Mouse (Mus musculus) hindbrain, embryonic 12.5 days (tissue): ENCODE results near the gene Pbp2. TPM values are rescaled to one million over a fixed set of nuclear protein-coding genes. Genes with fewer than 3 reads are reported as not detected.

Source experiments
- ATAC-seq: fragments of 200-750 bp; cut with Nextera tagmentation; 2 replicates; pipeline ENCODE4 v1.8.0; 2017; ENCODE audit warnings: moderate TSS enrichment; ENCODE audit not compliant: low FRiP score
- H3K27ac ChIP-seq: fragments of 300-500 bp; sonication (generic); 2 replicates; pipeline ENCODE4 v1.5.1; 2016; ENCODE audit warnings: mild to moderate bottlenecking
- H3K27me3 ChIP-seq: fragments of 300-500 bp; sonication (generic); 2 replicates; pipeline ENCODE4 v1.6.1; 2016; ENCODE audit warnings: mild to moderate bottlenecking
- H3K36me3 ChIP-seq: fragments of 300-500 bp; sonication (generic); 2 replicates; pipeline ENCODE4 v1.6.1; 2016; ENCODE audit warnings: mild to moderate bottlenecking
- H3K4me1 ChIP-seq: fragments of 300-500 bp; sonication (generic); 2 replicates; pipeline ENCODE4 v1.6.1; 2016
- H3K4me2 ChIP-seq: fragments of 300-500 bp; sonication (generic); replicated peaks from 2 replicates; pipeline ENCODE4 v1.6.1; 2016; ENCODE audit warnings: mild to moderate bottlenecking
- H3K4me3 ChIP-seq: fragments of 300-500 bp; sonication (generic); 2 replicates; pipeline ENCODE4 v1.5.1; 2016; ENCODE audit warnings: mild to moderate bottlenecking
- H3K9ac ChIP-seq: fragments of 300-500 bp; sonication (generic); 2 replicates; pipeline ENCODE4 v1.6.1; 2016; ENCODE audit warnings: mild to moderate bottlenecking, moderate library complexity
- H3K9me3 ChIP-seq: fragments of 300-500 bp; sonication (generic); replicated peaks from 2 replicates; pipeline ENCODE4 v1.6.1; 2016; ENCODE audit warnings: mild to moderate bottlenecking
- WGBS: fragments of 180-500 bp; shearing (Covaris S2); methylation state at CpG from one replicate; pipeline ENCODE4 v1.1.7; 2016; 5-methylcytosine and 5-hydroxymethylcytosine counted together
- polyA plus RNA-seq: library from polyadenylated mRNA; unstranded; fragments of >200 nt; fragmentation: Nextera tagmentation; extraction: Ambion mirVana; gene quantifications from 2 replicates; pipeline ENCODE4 v1.2.1, GENCODE M21; 2016

Gene Pbp2
- polyA plus RNA-seq, 1 experiment from 2014 or later: 0.22 TPM

DNA sequence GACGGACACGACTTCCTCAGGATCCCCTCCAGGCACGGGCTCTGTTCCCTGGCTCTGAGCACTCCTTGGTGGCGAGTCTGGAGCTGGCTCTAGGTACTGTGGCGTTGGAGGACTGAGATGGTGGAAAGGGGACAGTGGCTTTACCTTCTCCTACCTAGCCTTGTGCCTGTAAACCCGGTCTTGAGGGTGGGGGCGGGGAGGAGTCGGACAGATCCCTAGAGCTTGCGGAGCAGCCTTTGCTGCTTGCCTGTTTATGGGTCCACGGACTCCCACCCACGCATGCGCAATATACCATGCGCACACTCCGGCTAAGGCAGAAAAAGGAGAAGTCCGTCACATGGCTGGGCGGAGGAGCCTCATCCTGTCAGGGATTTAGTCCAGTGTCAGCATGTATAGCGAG lies 13.9 kb downstream of the Pbp2 start:
- Histone ChIP-seq H3K27me3 (no peaks in the 10 kb centered on the region), H3K9me3 (no peaks in the 10 kb centered on the region), H3K9ac (no peak overlapping the region), H3K4me3 (no peak overlapping the region), H3K4me1 (peaks cover 4% of the 10 kb centered on the region), H3K27ac (no peak overlapping the region), H3K36me3 (no peaks in the 10 kb centered on the region), H3K4me2 (no peak overlapping the region)
- no peak for ATAC-seq
- WGBS: 87% methylated on average over 17 of the region's 17 CpGs

- Histone ChIP-seq H3K4me1 (peaks cover 4% of the 10 kb centered on the region), H3K27me3 (no peaks in the 10 kb centered on the region), H3K9me3 (no peaks in the 10 kb centered on the region), H3K9ac (no peak overlapping the region), H3K4me3 (no peak overlapping the region), H3K4me2 (no peak overlapping the region), H3K36me3 (no peaks in the 10 kb centered on the region), H3K27ac (no peak overlapping the region)
- ATAC-seq: peak; percentile 52; the same call in 1 of the 2 replicates
- WGBS: 76% methylated on average over 11 of the region's 11 CpGs
Measured at GRCm38 (mm10) chr6:135295082-135295861, 14.9 kb downstream of the Pbp2 start.

GRCm38 (mm10) chr6:135294150-135294549 lies 16.1 kb downstream of the Pbp2 start:
- H3K4me2 ChIP-seq: no peak overlapping the region
- 90% methylated on average over 6 of the region's 6 CpGs for WGBS
- no peak overlapping the region for H3K27ac ChIP-seq
- H3K4me3 ChIP-seq: no peak overlapping the region
- H3K9ac ChIP-seq: no peak overlapping the region
- H3K36me3 ChIP-seq: no peaks in the 10 kb centered on the region
- ATAC-seq: no peak
- no peaks in the 10 kb centered on the region for H3K27me3 ChIP-seq
- peaks cover 4% of the 10 kb centered on the region for H3K4me1 ChIP-seq
- no peaks in the 10 kb centered on the region for H3K9me3 ChIP-seq

DNA sequence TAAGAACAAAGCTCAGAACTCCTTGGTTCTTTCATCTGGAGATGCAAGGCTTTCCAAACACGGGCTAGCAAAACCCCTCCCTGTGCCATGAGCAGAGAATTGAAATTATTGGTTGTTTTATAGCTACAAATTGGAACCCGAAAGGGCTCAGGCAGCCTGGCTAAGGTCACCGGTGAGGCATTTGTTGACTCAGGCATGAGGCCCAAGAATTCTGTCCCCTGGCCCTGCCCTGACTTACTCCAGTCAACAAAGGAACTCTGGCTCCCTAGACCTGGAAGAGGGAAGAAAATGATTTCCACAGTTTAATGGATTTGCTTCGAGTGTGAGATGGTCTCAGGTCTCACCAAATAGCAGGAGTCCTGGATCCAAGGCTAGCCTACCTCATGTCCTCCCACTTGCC lies 17.8 kb downstream of the Pbp2 start:
- Histone ChIP-seq H3K4me3 (no peak overlapping the region), H3K4me2 (no peak overlapping the region), H3K27me3 (no peaks in the 10 kb centered on the region), H3K4me1 (peaks cover 4% of the 10 kb centered on the region), H3K27ac (no peak overlapping the region), H3K36me3 (no peaks in the 10 kb centered on the region), H3K9ac (no peak overlapping the region), H3K9me3 (no peaks in the 10 kb centered on the region)
- 75% methylated on average over 4 of the region's 4 CpGs for WGBS
- no peak for ATAC-seq

DNA sequence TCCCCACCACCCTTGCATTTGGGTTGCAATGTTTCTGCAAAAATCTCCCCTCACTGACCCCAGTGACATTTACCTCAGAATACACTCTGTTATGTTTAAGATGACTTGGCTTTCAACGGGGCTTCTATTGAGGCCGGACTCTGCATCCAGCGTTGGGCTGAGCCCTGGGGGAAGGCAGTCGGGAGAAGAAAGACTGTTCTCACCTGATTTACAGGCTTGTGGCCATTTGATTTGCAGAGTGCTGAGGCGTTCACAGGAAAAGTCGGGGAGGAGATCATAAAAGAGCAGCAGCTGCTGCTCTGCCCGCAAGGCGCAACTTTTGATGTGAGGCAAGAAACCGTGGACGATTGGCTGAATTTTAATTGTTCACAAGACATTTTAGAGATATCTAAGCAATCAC lies 30.3 kb downstream of the Pbp2 start:
- H3K9ac ChIP-seq: no peak overlapping the region
- H3K9me3 ChIP-seq: no peaks in the 10 kb centered on the region
- no peak overlapping the region for H3K4me3 ChIP-seq
- WGBS: 51% methylated on average over 10 of the region's 10 CpGs
- 0 out of 2 replicates have a peak, but pooled peaks cover 2% of the 10 kb centered on the region for H3K4me1 ChIP-seq
- H3K4me2 ChIP-seq: no peak overlapping the region
- no peak for ATAC-seq
- no peaks in the 10 kb centered on the region for H3K27me3 ChIP-seq
- peak overlapping the region; percentile 5; the same call in 1 of the 2 replicates for H3K27ac ChIP-seq
- no peaks in the 10 kb centered on the region for H3K36me3 ChIP-seq

- Histone ChIP-seq H3K4me3 (no peak overlapping the region), H3K4me2 (no peak overlapping the region), H3K9me3 (no peaks in the 10 kb centered on the region), H3K27ac (0 out of 2 replicates have a peak overlapping the region, but pooled peaks have one; percentile 5), H3K4me1 (0 out of 2 replicates have a peak, but pooled peaks cover 2% of the 10 kb centered on the region), H3K36me3 (no peaks in the 10 kb centered on the region), H3K9ac (no peak overlapping the region), H3K27me3 (no peaks in the 10 kb centered on the region)
- no peak for ATAC-seq
- 65% methylated on average over 5 of the region's 5 CpGs for WGBS
Measured at GRCm38 (mm10) chr6:135279286-135279685, 30.9 kb downstream of the Pbp2 start.

DNA sequence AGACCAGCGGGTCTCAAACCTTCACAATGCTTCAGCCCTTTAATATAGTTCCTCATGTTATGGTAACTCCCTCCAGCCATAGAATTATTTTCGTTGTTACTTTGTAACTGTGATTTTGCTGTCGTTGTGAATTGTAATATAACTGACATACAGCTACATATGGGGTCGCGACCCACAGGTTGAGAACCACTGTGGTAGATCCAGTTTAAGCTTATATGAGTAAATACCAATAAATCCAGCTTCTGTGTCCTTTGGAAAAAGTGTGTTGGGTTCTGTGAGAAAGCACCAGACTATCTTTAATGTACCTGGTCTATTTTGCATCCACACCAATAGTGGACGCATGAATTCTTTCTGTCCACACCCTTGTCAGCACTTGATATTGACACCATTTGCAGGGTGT lies 31.9 kb downstream of the Pbp2 start:
- Histone ChIP-seq H3K9me3 (no peaks in the 10 kb centered on the region), H3K4me2 (no peak overlapping the region), H3K27me3 (no peaks in the 10 kb centered on the region), H3K4me3 (no peak overlapping the region), H3K4me1 (0 out of 2 replicates have a peak, but pooled peaks cover 2% of the 10 kb centered on the region), H3K27ac (no peak overlapping the region), H3K9ac (no peak overlapping the region), H3K36me3 (no peaks in the 10 kb centered on the region)
- ATAC-seq: no peak
- WGBS: 81% methylated on average over 6 of the region's 6 CpGs

DNA sequence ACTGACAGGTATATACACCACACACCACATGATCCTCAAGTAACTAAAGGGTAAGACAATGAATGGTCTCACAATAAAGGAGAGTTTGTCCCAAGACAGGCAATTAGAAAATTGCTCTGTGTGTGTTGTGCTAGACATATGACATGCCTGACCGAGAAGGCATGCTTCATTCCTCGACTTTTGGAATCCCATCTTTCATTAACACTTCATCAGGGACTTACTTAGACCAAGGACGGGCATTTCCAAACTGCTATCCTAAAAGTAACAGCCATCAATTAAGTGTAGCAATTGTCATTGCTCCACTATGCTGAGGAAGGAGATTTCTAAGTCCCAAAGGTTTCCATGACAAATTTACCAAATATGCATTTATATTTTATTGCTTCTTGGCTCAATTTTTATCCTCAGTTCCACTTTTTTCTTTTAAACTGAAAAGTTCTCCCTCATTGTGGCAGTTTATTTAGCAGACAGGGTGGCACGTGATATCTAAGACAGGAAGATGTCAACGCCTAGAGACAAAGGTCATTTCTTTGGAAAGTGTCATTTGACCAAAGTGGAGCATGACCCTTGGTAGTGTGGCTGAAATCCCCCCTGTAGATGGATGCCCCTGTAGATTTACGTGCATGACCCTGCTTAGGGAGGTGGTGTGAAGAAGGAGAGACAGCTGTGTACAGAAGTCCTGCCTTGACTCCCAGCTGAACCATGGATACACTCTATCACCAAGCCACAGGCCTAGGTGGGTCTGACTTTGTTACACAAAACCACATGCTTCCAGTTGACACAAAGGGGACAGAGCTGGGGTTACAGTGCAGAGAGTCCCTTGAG lies 33.5 kb downstream of the Pbp2 start:
- Histone ChIP-seq H3K9me3 (no peaks in the 10 kb centered on the region), H3K4me2 (no peak overlapping the region), H3K27me3 (no peaks in the 10 kb centered on the region), H3K4me3 (no peak overlapping the region), H3K4me1 (0 out of 2 replicates have a peak, but pooled peaks cover 5% of the 10 kb centered on the region), H3K9ac (no peak overlapping the region), H3K27ac (no peak overlapping the region), H3K36me3 (no peaks in the 10 kb centered on the region)
- no peak for ATAC-seq
- WGBS: 64% methylated on average over 6 of the region's 6 CpGs

GRCm38 (mm10) chr6:135275231-135275630 lies 35.0 kb downstream of the Pbp2 start:
- Histone ChIP-seq H3K27ac (no peak overlapping the region), H3K4me2 (no peak overlapping the region), H3K36me3 (no peaks in the 10 kb centered on the region), H3K27me3 (no peaks in the 10 kb centered on the region), H3K9me3 (no peaks in the 10 kb centered on the region), H3K4me1 (peaks cover 8% of the 10 kb centered on the region; the same call in 1 of the 2 replicates), H3K9ac (no peak overlapping the region), H3K4me3 (no peak overlapping the region)
- no peak for ATAC-seq
- WGBS: 58% methylated on average over 4 of the region's 4 CpGs

GRCm38 (mm10) chr6:135273066-135273465 lies 37.1 kb downstream of the Pbp2 start:
- Histone ChIP-seq H3K27me3 (no peaks in the 10 kb centered on the region), H3K36me3 (no peaks in the 10 kb centered on the region)
- WGBS: 90% methylated on average over 6 of the region's 6 CpGs

GRCm38 (mm10) chr6:135271761-135272160 lies 38.4 kb downstream of the Pbp2 start:
- Histone ChIP-seq H3K4me3 (no peak overlapping the region), H3K4me2 (no peak overlapping the region), H3K9ac (no peak overlapping the region), H3K4me1 (peaks cover 5% of the 10 kb centered on the region; the same call in 1 of the 2 replicates), H3K36me3 (no peaks in the 10 kb centered on the region), H3K27me3 (no peaks in the 10 kb centered on the region), H3K9me3 (no peaks in the 10 kb centered on the region), H3K27ac (no peak overlapping the region)
- WGBS: 57% methylated on average over 2 of the region's 2 CpGs
- no peak for ATAC-seq

More at GRCm38 (mm10) chr6:135273066-135273465, 37.1 kb downstream of the Pbp2 start:
- no peak overlapping the region for H3K4me3 ChIP-seq
- ATAC-seq: no peak
- H3K4me1 ChIP-seq: peaks cover 5% of the 10 kb centered on the region; the same call in 1 of the 2 replicates
- H3K27ac ChIP-seq: no peak overlapping the region
- H3K9ac ChIP-seq: no peak overlapping the region
- H3K4me2 ChIP-seq: no peak overlapping the region
- no peaks in the 10 kb centered on the region for H3K9me3 ChIP-seq

DNA sequence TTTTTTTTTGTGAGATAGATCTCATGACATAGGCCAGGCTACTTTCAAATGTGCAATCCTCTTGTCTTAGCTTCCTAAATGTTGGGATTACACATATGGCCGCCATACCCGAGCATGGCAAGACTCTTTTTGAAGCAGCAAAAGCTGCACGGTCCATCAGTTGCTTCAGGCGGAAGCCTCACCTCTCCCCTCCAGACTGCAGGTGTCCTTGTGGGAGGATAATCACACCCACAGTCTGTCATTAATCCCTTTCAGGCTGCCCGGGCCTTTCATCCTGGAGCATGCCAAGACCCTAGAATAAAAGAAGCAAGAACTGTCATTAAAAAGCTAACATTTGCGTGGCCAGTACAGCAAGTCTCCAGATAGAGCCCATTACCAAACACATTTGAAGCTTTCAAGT lies 40.6 kb downstream of the Pbp2 start:
- H3K36me3 ChIP-seq: no peaks in the 10 kb centered on the region
- H3K4me3 ChIP-seq: no peak overlapping the region
- H3K27me3 ChIP-seq: no peaks in the 10 kb centered on the region
- 42% methylated on average over 6 of the region's 6 CpGs for WGBS
- H3K9ac ChIP-seq: no peak overlapping the region
- H3K4me2 ChIP-seq: no peak overlapping the region
- peaks cover 5% of the 10 kb centered on the region; the same call in 1 of the 2 replicates for H3K4me1 ChIP-seq
- H3K9me3 ChIP-seq: no peaks in the 10 kb centered on the region
- ATAC-seq: no peak
- no peak overlapping the region for H3K27ac ChIP-seq
